Mouse (Mus musculus): ENCODE measurements around the gene Trim16.

DNA sequence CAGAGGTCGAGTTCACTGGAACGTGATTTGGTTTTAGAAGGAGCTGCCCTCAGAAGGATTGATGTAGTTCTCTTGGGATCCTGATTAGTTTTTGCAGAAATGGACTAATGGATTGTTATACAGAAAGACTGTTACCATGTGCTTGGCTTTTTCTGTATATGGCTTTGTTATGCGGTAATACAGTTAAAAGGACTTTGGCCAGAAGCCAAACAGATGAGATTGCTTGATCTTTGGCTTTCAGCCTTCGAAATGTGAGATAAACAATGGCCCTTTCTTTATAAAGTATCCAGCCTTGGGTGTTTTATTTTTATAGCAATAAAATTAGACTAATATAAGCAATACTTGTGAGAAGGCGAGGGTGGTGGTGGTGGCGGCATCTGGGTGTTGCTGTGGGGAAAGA is 3.4 kb upstream of the Trim16 start:
- TF ChIP-seq POLR2A (IDR thresholded peaks at IDR 0.05; ENCODE audit: control insufficient read depth, low read depth, low read length): no peak
- no peak for TF ChIP-seq CTCF (IDR thresholded peaks at IDR 0.05; ENCODE audit: control insufficient read depth, insufficient read depth, insufficient replicate concordance, low read depth, low read length)

Data from testis, adult 2 months (tissue).